ENCODE assay signal across 25 mouse cellular contexts in the genomic region with DNA sequence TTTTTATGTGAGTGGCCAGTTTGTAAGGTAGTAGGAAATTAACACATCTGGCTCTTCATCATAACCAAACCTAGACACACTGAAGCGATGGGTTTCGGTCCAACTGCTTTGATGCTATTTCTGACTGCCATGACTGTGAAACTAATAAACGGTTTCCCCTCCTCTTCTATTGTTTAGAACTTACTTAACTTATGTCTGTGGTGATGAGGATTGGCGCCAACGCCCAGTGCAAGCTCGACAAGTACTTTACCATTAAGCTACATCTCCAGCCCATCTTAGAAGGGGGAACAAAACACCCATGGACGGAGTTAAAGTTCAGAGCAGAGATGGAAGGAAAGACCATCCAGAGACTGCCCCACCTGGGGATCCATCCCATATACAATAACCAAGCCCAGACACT.
"Had no signal": no experiment of that assay in that cellular context is flagged by ENCODE, and none has a peak within 500 bp of the region (broad histone marks: within the 10 kb centered on the region; RNA-seq: fewer than 3 reads in every experiment).

No protein-coding gene starts in this region.

- H3K4me3 ChIP-seq: heart, embryonic 13.5 days; heart, embryonic 15.5 days; hindbrain, embryonic 10.5 days; hindbrain, embryonic 12.5 days; layer of hippocampus, adult 2 months; left cerebral cortex, adult 2 months; limb, embryonic 10.5 days; limb, embryonic 12.5 days; liver, embryonic 13.5 days; liver, embryonic 15.5 days had no signal

- H3K27me3 ChIP-seq: heart, embryonic 13.5 days; heart, embryonic 15.5 days; hindbrain, embryonic 12.5 days; limb, embryonic 12.5 days had no signal

- H3K27ac ChIP-seq: heart, embryonic 13.5 days; heart, embryonic 15.5 days; hindbrain, embryonic 10.5 days; hindbrain, embryonic 12.5 days; hindbrain, embryonic 14.5 days; layer of hippocampus, adult 2 months; left cerebral cortex, adult 2 months; limb, embryonic 10.5 days; limb, embryonic 12.5 days; liver, embryonic 13.5 days; liver, embryonic 15.5 days had no signal

- H3K9ac ChIP-seq: heart, embryonic 13.5 days; heart, embryonic 15.5 days; hindbrain, embryonic 12.5 days; hindbrain, embryonic 14.5 days; limb, embryonic 12.5 days; liver, embryonic 13.5 days; liver, embryonic 15.5 days; liver, postnatal 0 days had no signal

- H3K9me3 ChIP-seq: heart, embryonic 13.5 days; heart, embryonic 15.5 days; hindbrain, embryonic 10.5 days; hindbrain, embryonic 12.5 days; limb, embryonic 10.5 days; limb, embryonic 12.5 days; liver, embryonic 13.5 days; liver, embryonic 15.5 days had no signal

- H3K36me3 ChIP-seq: heart, embryonic 13.5 days; heart, embryonic 15.5 days; hindbrain, embryonic 10.5 days; hindbrain, embryonic 12.5 days; limb, embryonic 10.5 days; limb, embryonic 12.5 days; liver, embryonic 13.5 days; liver, embryonic 15.5 days had no signal

- DNase-seq: gastrocnemius, postnatal 25 days; heart, postnatal 14 days; heart, postnatal 4 days; kidney, adult 18-20 months; kidney, adult 8-10 months; kidney, postnatal 10 days; kidney, postnatal 25 days; kidney, postnatal 4 days; liver; liver, embryonic 13.5 days; liver, postnatal 0 days had no signal

- ATAC-seq: hindbrain, embryonic 16.5 days; inflammation-experienced regulatory T-cells, adult 6 months; intestine, postnatal 0 days; liver, postnatal 0 days had no signal

- H3K4me2 ChIP-seq: heart, embryonic 13.5 days; heart, embryonic 15.5 days; hindbrain, embryonic 12.5 days; hindbrain, embryonic 14.5 days; limb, embryonic 12.5 days; liver, embryonic 11.5 days; liver, embryonic 13.5 days; liver, embryonic 15.5 days had no signal
